Mouse (Mus musculus) brain, embryonic 18.5 days (tissue): Measurements from ENCODE around the gene Col23a1.
A peak's percentile ranks its signal among the peaks of the same experiment; 100 is the strongest.

Experiments
- DNase-seq: peaks from one replicate; pipeline ENCODE4 v3.0.0-alpha.2; 2012; ENCODE audit warnings: low read depth, low spot score

Col23a1 gene

GRCm38 (mm10) chr11:51388892-51389340, 99.2 kb downstream of the Col23a1 start:
- DNase-seq: no peak

- no peak for DNase-seq
Measured at GRCm38 (mm10) chr11:51389763-51390162, 100.0 kb downstream of the Col23a1 start.

- no peak for DNase-seq
Measured at GRCm38 (mm10) chr11:51390521-51390920, 100.8 kb downstream of the Col23a1 start.

- peak; percentile 68 for DNase-seq
Measured at GRCm38 (mm10) chr11:51391548-51391947, 101.8 kb downstream of the Col23a1 start.

- no peak for DNase-seq
Measured at GRCm38 (mm10) chr11:51394301-51394865, 104.7 kb downstream of the Col23a1 start.

GRCm38 (mm10) chr11:51396451-51396850, 106.7 kb downstream of the Col23a1 start:
- no peak for DNase-seq

- DNase-seq: no peak
Measured at GRCm38 (mm10) chr11:51398084-51398483, 108.4 kb downstream of the Col23a1 start.

- DNase-seq: no peak
Measured at GRCm38 (mm10) chr11:51400356-51400755, 110.6 kb downstream of the Col23a1 start.

GRCm38 (mm10) chr11:51401481-51402128, 111.9 kb downstream of the Col23a1 start:
- DNase-seq: no peak

GRCm38 (mm10) chr11:51403886-51404285, 114.2 kb downstream of the Col23a1 start:
- no peak for DNase-seq

GRCm38 (mm10) chr11:51404865-51405440, 115.2 kb downstream of the Col23a1 start:
- no peak for DNase-seq

- no peak for DNase-seq
Measured at GRCm38 (mm10) chr11:51406531-51406930, 116.8 kb downstream of the Col23a1 start.

- no peak for DNase-seq
Measured at GRCm38 (mm10) chr11:51407351-51407750, 117.6 kb downstream of the Col23a1 start.

- DNase-seq: no peak
Measured at GRCm38 (mm10) chr11:51410771-51411170, 121.1 kb downstream of the Col23a1 start.

GRCm38 (mm10) chr11:51414520-51414919, 124.8 kb downstream of the Col23a1 start:
- no peak for DNase-seq

GRCm38 (mm10) chr11:51415049-51415688, 125.4 kb downstream of the Col23a1 start:
- DNase-seq: no peak

- no peak for DNase-seq
Measured at GRCm38 (mm10) chr11:51418807-51419206, 129.1 kb downstream of the Col23a1 start.

GRCm38 (mm10) chr11:51421878-51422277, 132.2 kb downstream of the Col23a1 start:
- no peak for DNase-seq

- DNase-seq: no peak
Measured at GRCm38 (mm10) chr11:51422713-51423112, 133.0 kb downstream of the Col23a1 start.

GRCm38 (mm10) chr11:51426155-51426554, 136.4 kb downstream of the Col23a1 start:
- no peak for DNase-seq

- DNase-seq: no peak
Measured at GRCm38 (mm10) chr11:51429428-51430179, 139.9 kb downstream of the Col23a1 start.

- DNase-seq: no peak
Measured at GRCm38 (mm10) chr11:51430180-51430578, 140.5 kb downstream of the Col23a1 start.
